Mouse (Mus musculus): ENCODE results near the gene Spen.

Spen gene

DNA sequence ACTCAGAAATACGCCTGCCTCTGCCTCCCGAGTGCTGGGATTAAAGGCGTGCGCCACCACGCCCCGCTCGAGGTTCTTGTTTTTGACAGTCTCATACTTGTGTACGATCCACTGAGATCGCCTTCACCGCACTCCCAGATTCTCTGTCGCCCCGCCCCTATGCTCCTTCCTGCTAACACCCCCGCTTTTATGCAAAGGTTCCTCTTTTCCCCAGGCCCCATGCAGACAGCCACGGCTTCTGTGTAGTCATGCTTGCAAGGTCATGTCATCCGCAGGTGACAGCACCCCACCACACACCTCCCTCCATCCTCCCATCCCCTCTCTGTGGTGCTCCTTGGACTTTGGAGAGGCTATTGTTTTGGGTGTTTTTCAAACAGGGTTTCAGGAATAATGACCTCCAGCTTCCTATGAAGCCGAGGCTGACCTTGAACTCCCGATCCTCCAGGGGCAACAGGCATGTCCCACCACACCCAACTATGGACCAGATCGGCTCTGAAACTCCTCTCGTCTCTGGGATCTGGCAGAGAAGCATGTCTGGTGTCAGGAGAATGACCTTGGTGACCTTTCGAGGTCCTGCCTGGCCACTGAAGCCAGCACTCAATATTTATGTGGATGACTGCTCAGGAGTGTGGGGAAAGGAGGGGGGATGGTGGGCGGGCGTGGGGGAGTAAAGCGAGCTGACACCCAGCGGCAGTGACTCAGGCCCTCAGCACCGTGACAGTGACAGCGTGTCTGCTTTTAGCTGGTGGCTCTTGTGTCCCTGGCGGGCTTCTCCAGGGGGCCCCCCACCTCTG lies 118.8 kb downstream of the Spen start:
- DNase-seq, result no peak

All from thymus, postnatal 14 days (tissue).